ENCODE assay signal across 8 mouse cellular contexts in genomic region chr9:107288711-107289110, GRCm38 (mm10). TPM values are rescaled to one million over a fixed set of nuclear protein-coding genes. Genes with fewer than 3 reads are reported as not detected.
A peak's percentile ranks its signal among the peaks of the same experiment; 100 is the strongest.
DNase-seq lines count a peak whose midpoint lies in the region; ATAC-seq and TF ChIP-seq lines count a peak whose summit lies in the region.

No protein-coding gene starts in this region.

- H3K9me3 ChIP-seq in heart, embryonic 11.5 days (replicated peaks; ENCODE audit: control insufficient read depth, low read length) = no peaks in the 10 kb centered on the region
- no peaks in the 10 kb centered on the region for H3K9me3 ChIP-seq in lung, embryonic 14.5 days (ENCODE audit: low read depth, low read length)

- no peak overlapping the region for H3K9ac ChIP-seq in heart, embryonic 11.5 days (ENCODE audit: low read depth, low read length)
- no peak overlapping the region for H3K9ac ChIP-seq in lung, embryonic 14.5 days

- ATAC-seq in heart, embryonic 11.5 days (replicated peaks; ENCODE audit: insufficient number of reproducible peaks, low FRiP score, low TSS enrichment) = peak; percentile 70; the same call in 1 of the 2 replicates
- peak; percentile 79 for ATAC-seq in inflammation-experienced regulatory T-cells, adult 6 months
- ATAC-seq in lung, embryonic 14.5 days (ENCODE audit: insufficient read depth) = no peak

- WGBS in heart, embryonic 11.5 days (ENCODE audit: insufficient replicate concordance) = 25% methylated on average over 8 of the region's 8 CpGs
- WGBS in lung, embryonic 14.5 days = 28% methylated on average over 8 of the region's 8 CpGs

- H3K27ac ChIP-seq in heart, embryonic 11.5 days (ENCODE audit: low read depth, low read length) = no peak overlapping the region
- H3K27ac ChIP-seq in lung, embryonic 14.5 days (ENCODE audit: low read depth) = no peak overlapping the region

- TF ChIP-seq CTCF in lung, embryonic 14.5 days (IDR thresholded peaks at IDR 0.05; ENCODE audit: low read depth) = no peak

- H3K4me1 ChIP-seq in heart, embryonic 11.5 days (ENCODE audit: control insufficient read depth, insufficient read depth, low read length) = peaks cover 15% of the 10 kb centered on the region; the same call in 1 of the 2 replicates
- peaks cover 3% of the 10 kb centered on the region; the same call in 1 of the 2 replicates for H3K4me1 ChIP-seq in lung, embryonic 14.5 days (ENCODE audit: insufficient read depth)

- H3K36me3 ChIP-seq in heart, embryonic 11.5 days (ENCODE audit: control insufficient read depth, insufficient read depth, low read length) = no peaks in the 10 kb centered on the region
- H3K36me3 ChIP-seq in lung, embryonic 14.5 days (ENCODE audit: insufficient read depth) = no peaks in the 10 kb centered on the region

- peak overlapping the region; percentile 82 for H3K4me2 ChIP-seq in heart, embryonic 11.5 days
- peak overlapping the region; percentile 89 for H3K4me2 ChIP-seq in lung, embryonic 14.5 days

- peak overlapping the region; percentile 59 for H3K4me3 ChIP-seq in heart, embryonic 11.5 days (ENCODE audit: low read depth, low read length)
- H3K4me3 ChIP-seq in lung, embryonic 14.5 days (ENCODE audit: low read depth, low read length) = peak overlapping the region; percentile 48

- no peak for DNase-seq in heart, adult 9 months (ENCODE audit: low spot score in 2 of 2)
- DNase-seq in c-Kit-positive CD71-positive TER-119-positive erythroid progenitor cells, embryonic 14.5 days (ENCODE audit: low spot score) = peak; percentile 72
- no peak for DNase-seq in lung, embryonic 14.5 days
- DNase-seq in spleen, adult 12 weeks (ENCODE audit: low spot score) = peak; percentile 38
- DNase-seq in frontal cortex, adult 2 months (ENCODE audit: extremely low spot score in 1 of 2, low spot score in 1 of 2) = no peak
- no peak for DNase-seq in frontal cortex, postnatal 25 days (ENCODE audit: low spot score in 2 of 2)

- peaks cover 2% of the 10 kb centered on the region; the same call in 1 of the 2 replicates for H3K27me3 ChIP-seq in heart, embryonic 11.5 days (ENCODE audit: control insufficient read depth, insufficient read depth, low read length)
- H3K27me3 ChIP-seq in lung, embryonic 14.5 days (ENCODE audit: insufficient read depth, low read length) = no peaks in the 10 kb centered on the region

RNA-seq across cellular contexts. Expression of gene Mapkapk3, which starts 1.0 kb away (rescaled TPM):
- polyA plus RNA-seq in heart, embryonic 11.5 days (2014; fragmentation: Nextera tagmentation; extraction: Ambion mirVana) = 5.8 and 9.0 TPM in 2 replicates
- polyA plus RNA-seq in inflammation-experienced regulatory T-cells, adult 6 months (2017; shearing (Covaris generic)) = 10 to 100 TPM; 53.9 to 59.6 (median 59.2) TPM
- 7.8 and 8.3 TPM in 2 replicates for polyA plus RNA-seq in lung, embryonic 14.5 days (2014; fragmentation: Nextera tagmentation; extraction: Ambion mirVana)
- 7.0 and 7.6 TPM in 2 replicates for polyA plus RNA-seq in frontal cortex, adult 2 months (2012; rRNA removed)

RNA-seq across cellular contexts. Expression of gene Cish, which starts 7.1 kb away (rescaled TPM):
- 7.7 and 8.8 TPM in 2 replicates for polyA plus RNA-seq in heart, embryonic 11.5 days (2014; fragmentation: Nextera tagmentation; extraction: Ambion mirVana)
- polyA plus RNA-seq in inflammation-experienced regulatory T-cells, adult 6 months (2017; shearing (Covaris generic)) = 100 to 1,000 TPM in 2 of 3 experiments, 10 to 100 TPM in 1; 85.4 to 124 (median 100) TPM
- 8.5 and 9.2 TPM in 2 replicates for polyA plus RNA-seq in lung, embryonic 14.5 days (2014; fragmentation: Nextera tagmentation; extraction: Ambion mirVana)
- polyA plus RNA-seq in frontal cortex, adult 2 months (2012; rRNA removed) = 5.3 and 7.1 TPM in 2 replicates

RNA-seq across cellular contexts. Expression of gene Hemk1, which starts 49.4 kb away (rescaled TPM):
- polyA plus RNA-seq in heart, embryonic 11.5 days (2014; fragmentation: Nextera tagmentation; extraction: Ambion mirVana) = 10.6 and 12.1 TPM in 2 replicates
- polyA plus RNA-seq in inflammation-experienced regulatory T-cells, adult 6 months (2017; shearing (Covaris generic)) = 10 to 100 TPM; 22.0 to 35.2 (median 29.8) TPM
- 9.8 and 11.3 TPM in 2 replicates for polyA plus RNA-seq in lung, embryonic 14.5 days (2014; fragmentation: Nextera tagmentation; extraction: Ambion mirVana)
- polyA plus RNA-seq in frontal cortex, adult 2 months (2012; rRNA removed) = 31.9 and 39.1 TPM in 2 replicates

RNA-seq across cellular contexts. Expression of gene 6430571L13Rik, which starts 51.7 kb away (rescaled TPM):
- 0.66 and 0.92 TPM in 2 replicates for polyA plus RNA-seq in heart, embryonic 11.5 days (2014; fragmentation: Nextera tagmentation; extraction: Ambion mirVana)
- polyA plus RNA-seq in inflammation-experienced regulatory T-cells, adult 6 months (2017; shearing (Covaris generic)) = 1 to 10 TPM in 2 of 3 experiments, under 1 TPM in 1; 0.99 to 3.2 (median 1.3) TPM
- polyA plus RNA-seq in lung, embryonic 14.5 days (2014; fragmentation: Nextera tagmentation; extraction: Ambion mirVana) = 0.27 and 0.28 TPM in 2 replicates
- polyA plus RNA-seq in frontal cortex, adult 2 months (2012; rRNA removed) = 26.2 and 26.8 TPM in 2 replicates

RNA-seq across cellular contexts. Expression of gene Dock3, which starts 57.0 kb away (rescaled TPM):
- polyA plus RNA-seq in heart, embryonic 11.5 days (2014; fragmentation: Nextera tagmentation; extraction: Ambion mirVana) = 0.34 and 0.56 TPM in 2 replicates
- polyA plus RNA-seq in inflammation-experienced regulatory T-cells, adult 6 months (2017; shearing (Covaris generic)) = not detected
- 0.23 and 0.25 TPM in 2 replicates for polyA plus RNA-seq in lung, embryonic 14.5 days (2014; fragmentation: Nextera tagmentation; extraction: Ambion mirVana)
- polyA plus RNA-seq in frontal cortex, adult 2 months (2012; rRNA removed) = 185 and 204 TPM in 2 replicates

Comparison
In these comparisons a context has a peak if more than half of its experiments do, and no peak if none do; other contexts are left out.
1. DNase-seq: peak in c-Kit-positive CD71-positive TER-119-positive erythroid progenitor cells, embryonic 14.5 days (single experiment) and spleen, adult 12 weeks (single experiment); none in heart, adult 9 months (0 of 2), lung, embryonic 14.5 days (single experiment), frontal cortex, adult 2 months (0 of 2) and frontal cortex, postnatal 25 days (0 of 2).